Mouse (Mus musculus) intestine, embryonic 15.5 days (tissue): Measurements from ENCODE around the gene Cubn. TPM values are rescaled to one million over a fixed set of nuclear protein-coding genes. Genes with fewer than 3 reads are reported as not detected.

Experiments used
- ATAC-seq: fragments of 200-750 bp; cut with Nextera tagmentation; 2 replicates; pipeline ENCODE4 v1.8.0; 2017; ENCODE audit warnings: moderate TSS enrichment, moderate library complexity
- H3K27ac ChIP-seq: fragments of 300-500 bp; sonication (generic); 2 replicates; pipeline ENCODE4 v1.5.1; 2015; ENCODE audit warnings: mild to moderate bottlenecking, inconsistent platforms
- H3K27me3 ChIP-seq: fragments of 300-500 bp; sonication (generic); replicated peaks from 2 replicates; pipeline ENCODE4 v1.6.1; 2015; ENCODE audit warnings: inconsistent platforms
- H3K36me3 ChIP-seq: fragments of 300-500 bp; sonication (generic); 2 replicates; pipeline ENCODE4 v1.6.1; 2015; ENCODE audit warnings: inconsistent platforms
- H3K4me1 ChIP-seq: fragments of 300-500 bp; sonication (generic); replicated peaks from 2 replicates; pipeline ENCODE4 v1.6.1; 2015; ENCODE audit warnings: inconsistent platforms
- H3K4me2 ChIP-seq: fragments of 300-500 bp; sonication (generic); replicated peaks from 2 replicates; pipeline ENCODE4 v1.6.1; 2015; ENCODE audit warnings: mild to moderate bottlenecking, inconsistent platforms
- H3K4me3 ChIP-seq: fragments of 300-500 bp; sonication (generic); replicated peaks from 2 replicates; pipeline ENCODE4 v1.5.1; 2015; ENCODE audit warnings: inconsistent platforms
- H3K9ac ChIP-seq: fragments of 300-500 bp; sonication (generic); 2 replicates; pipeline ENCODE4 v1.6.1; 2015; ENCODE audit warnings: inconsistent platforms
- H3K9me3 ChIP-seq: fragments of 300-500 bp; sonication (generic); 2 replicates; pipeline ENCODE4 v1.6.1; 2016; ENCODE audit warnings: inconsistent platforms
- WGBS: fragments of 180-500 bp; shearing (Covaris S2); methylation state at CpG from one replicate; pipeline ENCODE4 v1.1.7; 2015; 5-methylcytosine and 5-hydroxymethylcytosine counted together
- polyA plus RNA-seq: library from polyadenylated mRNA; unstranded; fragments of >200 nt; fragmentation: Nextera tagmentation; extraction: Ambion mirVana; gene quantifications from 2 replicates; pipeline ENCODE4 v1.2.1, GENCODE M21; 2015

Cubn gene
- polyA plus RNA-seq, 1 experiment from 2014 or later, result 7.3 TPM

DNA sequence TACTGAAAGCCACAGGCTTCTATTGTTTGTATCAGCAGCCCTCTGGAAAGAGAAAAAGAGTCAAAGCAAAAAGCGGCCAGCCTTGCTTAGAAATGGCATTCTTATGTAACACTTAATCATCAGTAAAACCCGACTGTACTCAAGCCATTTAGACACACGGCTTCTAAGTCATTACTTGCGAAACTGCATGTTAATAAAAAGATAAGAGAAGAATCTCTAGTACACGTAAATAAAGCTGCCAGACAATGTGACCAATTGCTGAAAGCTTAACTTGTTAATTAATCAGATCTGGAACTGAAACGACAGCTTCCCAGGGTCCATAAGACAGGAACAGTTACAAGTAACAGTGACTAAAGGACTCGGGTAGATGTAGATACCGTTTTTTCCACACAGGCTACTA, 30.5 kb upstream of the Cubn start:
- no peak for ATAC-seq
- WGBS, result 24% methylated on average over 8 of the region's 8 CpGs
- Histone ChIP-seq H3K27ac (no peak overlapping the region), H3K36me3 (no peaks in the 10 kb centered on the region), H3K9me3 (no peaks in the 10 kb centered on the region), H3K9ac (no peak overlapping the region), H3K4me1 (no peaks in the 10 kb centered on the region), H3K4me2 (no peak overlapping the region), H3K4me3 (no peak overlapping the region), H3K27me3 (no peaks in the 10 kb centered on the region)

- WGBS, result 48% methylated on average over 4 of the region's 4 CpGs
- Histone ChIP-seq H3K4me3 (no peak overlapping the region), H3K9ac (no peak overlapping the region), H3K4me1 (no peaks in the 10 kb centered on the region; the same call in 1 of the 2 replicates), H3K27ac (no peak overlapping the region), H3K9me3 (no peaks in the 10 kb centered on the region), H3K36me3 (no peaks in the 10 kb centered on the region), H3K4me2 (no peak overlapping the region), H3K27me3 (no peaks in the 10 kb centered on the region)
- ATAC-seq, result peak; percentile 86
These were observed 23.3 kb upstream of the Cubn start for GRCm38 (mm10) chr2:13514949-13515348.

DNA sequence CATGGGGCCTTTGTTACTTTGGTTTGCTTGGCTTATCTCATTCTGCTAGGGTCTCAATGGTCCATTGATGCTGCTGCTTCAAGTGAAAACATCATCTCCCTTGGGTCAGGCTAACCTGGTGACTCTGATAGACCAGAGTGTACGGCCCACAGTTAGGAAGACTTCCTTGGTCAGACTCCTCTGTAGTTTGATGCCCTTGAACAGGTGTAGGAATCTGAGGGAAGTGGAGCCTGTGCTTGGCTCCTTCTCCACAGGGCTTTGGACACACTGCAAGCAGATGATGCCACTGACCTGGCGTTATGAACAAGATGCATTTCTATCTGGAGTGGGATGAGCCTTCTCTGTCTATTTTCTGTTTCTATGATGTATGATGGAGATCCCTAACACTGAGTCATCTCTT, 11.1 kb upstream of the Cubn start:
- Histone ChIP-seq H3K36me3 (no peaks in the 10 kb centered on the region), H3K4me1 (no peaks in the 10 kb centered on the region), H3K27ac (no peak overlapping the region), H3K9ac (no peak overlapping the region), H3K9me3 (no peaks in the 10 kb centered on the region), H3K27me3 (no peaks in the 10 kb centered on the region), H3K4me2 (no peak overlapping the region), H3K4me3 (no peak overlapping the region)
- no peak for ATAC-seq
- 82% methylated on average over 2 of the region's 2 CpGs for WGBS

DNA sequence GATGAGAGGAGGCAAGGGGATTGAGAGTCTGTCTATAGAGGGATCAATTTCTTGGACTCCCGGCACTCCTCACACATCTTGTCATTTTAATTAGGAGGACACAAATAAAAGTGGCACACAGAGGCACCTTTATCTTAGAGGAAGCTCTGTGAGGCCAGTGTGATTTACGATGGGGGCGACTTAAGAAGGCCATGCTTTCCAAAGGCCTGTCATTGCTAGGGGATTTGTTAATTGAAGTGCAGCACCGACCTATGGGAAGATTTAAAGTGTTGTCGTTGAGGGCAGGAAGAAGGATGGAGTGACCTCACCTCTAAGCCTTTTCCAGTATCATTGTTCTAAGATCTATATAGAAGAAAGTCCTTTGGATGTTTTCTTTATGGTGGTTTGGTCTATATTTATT, 9.9 kb upstream of the Cubn start:
- ATAC-seq, result no peak
- H3K9me3 ChIP-seq, result no peaks in the 10 kb centered on the region

DNA sequence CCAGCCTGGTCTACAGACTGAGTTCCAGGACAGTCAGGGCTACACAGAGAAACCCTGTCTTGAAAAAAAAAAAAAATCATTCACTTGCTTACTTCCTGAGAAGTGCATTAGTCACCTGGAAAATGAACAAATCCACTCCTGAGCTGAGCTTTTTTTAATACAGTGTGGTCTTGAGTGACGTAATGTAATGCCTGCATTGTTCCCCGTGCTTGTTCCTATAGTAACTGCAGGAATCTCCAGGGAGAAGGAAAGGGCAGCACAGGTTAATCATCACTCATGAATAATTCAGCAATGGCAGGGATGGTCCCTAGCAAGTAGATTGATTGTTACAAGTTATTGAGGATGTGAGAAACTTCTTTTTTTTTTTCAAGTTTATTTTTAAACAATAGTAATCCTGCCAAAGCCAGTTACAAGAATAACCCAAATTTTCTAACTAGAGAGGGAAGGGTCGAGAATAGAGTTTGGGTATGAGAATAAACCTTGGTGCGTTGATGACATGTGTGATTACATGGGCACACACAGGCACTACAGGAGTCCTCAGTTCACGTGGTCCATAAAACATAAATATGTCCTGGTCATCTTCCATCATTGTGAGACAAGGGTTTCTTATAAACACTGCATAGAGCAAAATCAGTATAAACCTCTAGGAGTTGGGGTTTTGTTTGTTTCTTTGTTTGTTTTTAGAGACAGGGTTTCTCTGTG, 8.8 kb upstream of the Cubn start:
- 66% methylated on average over 5 of the region's 5 CpGs for WGBS
- Histone ChIP-seq H3K36me3 (no peaks in the 10 kb centered on the region), H3K4me2 (no peak overlapping the region), H3K4me3 (no peak overlapping the region), H3K9me3 (no peaks in the 10 kb centered on the region), H3K9ac (no peak overlapping the region), H3K27ac (no peak overlapping the region), H3K4me1 (no peaks in the 10 kb centered on the region), H3K27me3 (no peaks in the 10 kb centered on the region)
- no peak for ATAC-seq

More for the DNA sequence above, 9.9 kb upstream of the Cubn start:
- H3K9ac ChIP-seq, result no peak overlapping the region
- WGBS, result 20% methylated on average over 5 of the region's 5 CpGs
- no peaks in the 10 kb centered on the region for H3K4me1 ChIP-seq
- no peaks in the 10 kb centered on the region for H3K36me3 ChIP-seq
- no peak overlapping the region for H3K4me2 ChIP-seq
- no peak overlapping the region for H3K4me3 ChIP-seq
- no peak overlapping the region for H3K27ac ChIP-seq
- no peaks in the 10 kb centered on the region for H3K27me3 ChIP-seq

GRCm38 (mm10) chr2:13499196-13499595, 7.6 kb upstream of the Cubn start:
- no peaks in the 10 kb centered on the region for H3K9me3 ChIP-seq
- H3K36me3 ChIP-seq, result no peaks in the 10 kb centered on the region
- no peak overlapping the region for H3K9ac ChIP-seq
- 0 out of 2 replicates have a peak, but pooled peaks have one; percentile 18 for ATAC-seq
- WGBS, result 80% methylated on average over 7 of the region's 7 CpGs
- no peak overlapping the region for H3K4me2 ChIP-seq
- no peaks in the 10 kb centered on the region for H3K27me3 ChIP-seq
- no peak overlapping the region for H3K27ac ChIP-seq
- H3K4me3 ChIP-seq, result no peak overlapping the region
- no peaks in the 10 kb centered on the region for H3K4me1 ChIP-seq

DNA sequence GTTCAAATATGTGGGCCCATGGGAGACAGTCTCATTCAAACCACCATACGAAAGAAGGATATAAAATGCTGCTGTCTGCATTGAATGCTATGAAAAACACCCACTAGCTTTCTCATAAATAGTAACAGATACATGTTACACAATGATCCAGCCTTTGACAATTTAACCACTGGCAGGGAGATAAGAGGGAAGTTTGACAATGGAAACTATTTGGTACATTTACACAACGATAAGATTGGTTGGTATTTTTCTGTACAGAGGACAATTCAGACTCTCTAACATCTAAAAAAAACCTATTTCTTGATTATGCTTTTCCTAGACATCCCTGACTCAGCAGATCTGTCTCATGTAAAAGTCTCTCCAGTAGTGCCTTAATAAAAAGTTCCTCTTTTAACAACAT, 4.5 kb upstream of the Cubn start:
- WGBS, result 64% methylated on average over 2 of the region's 2 CpGs
- no peaks in the 10 kb centered on the region for H3K9me3 ChIP-seq

DNA sequence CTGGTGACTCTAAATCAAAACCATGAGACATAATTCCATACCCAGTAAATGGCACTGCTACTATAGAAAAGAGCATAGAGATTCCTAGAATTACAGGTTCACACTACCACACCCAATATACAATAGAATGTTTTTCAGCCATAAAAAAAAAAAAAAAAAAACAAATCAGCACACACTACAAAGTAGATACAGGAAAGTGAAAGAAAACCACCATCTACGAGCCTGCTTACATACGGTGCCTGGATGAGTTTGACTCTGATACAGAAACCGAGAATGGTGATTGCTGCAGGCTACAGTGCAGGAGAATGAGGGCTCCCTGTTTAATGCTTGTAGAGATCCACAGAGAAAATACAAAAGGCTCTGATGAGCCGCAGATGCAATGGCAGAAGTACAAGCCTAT, 1.3 kb upstream of the Cubn start:
- no peak overlapping the region for H3K27ac ChIP-seq

More for the DNA sequence above, 4.5 kb upstream of the Cubn start:
- Histone ChIP-seq H3K4me3 (no peak overlapping the region), H3K27me3 (no peaks in the 10 kb centered on the region), H3K9ac (no peak overlapping the region), H3K36me3 (no peaks in the 10 kb centered on the region), H3K4me2 (no peak overlapping the region), H3K4me1 (no peaks in the 10 kb centered on the region), H3K27ac (no peak overlapping the region)
- no peak for ATAC-seq

GRCm38 (mm10) chr2:13490480-13490879, 1.1 kb downstream of the Cubn start:
- Histone ChIP-seq H3K9ac (no peak overlapping the region), H3K4me1 (0 out of 2 replicates have a peak, but pooled peaks cover 3% of the 10 kb centered on the region), H3K36me3 (no peaks in the 10 kb centered on the region), H3K27me3 (no peaks in the 10 kb centered on the region), H3K27ac (no peak overlapping the region), H3K9me3 (no peaks in the 10 kb centered on the region), H3K4me3 (peak overlapping the region; percentile 7), H3K4me2 (peak overlapping the region; percentile 38)
- 86% methylated on average over 2 of the region's 2 CpGs for WGBS
- ATAC-seq, result no peak

More for the DNA sequence above, 1.3 kb upstream of the Cubn start:
- Histone ChIP-seq H3K4me1 (no peaks in the 10 kb centered on the region), H3K36me3 (no peaks in the 10 kb centered on the region), H3K4me3 (no peak overlapping the region), H3K9me3 (no peaks in the 10 kb centered on the region), H3K9ac (no peak overlapping the region), H3K27me3 (no peaks in the 10 kb centered on the region), H3K4me2 (no peak overlapping the region)
- WGBS, result 67% methylated on average over 4 of the region's 4 CpGs
- no peak for ATAC-seq

- no peaks in the 10 kb centered on the region for H3K36me3 ChIP-seq
- no peak overlapping the region for H3K27ac ChIP-seq
- 0 out of 2 replicates have a peak, but pooled peaks cover 3% of the 10 kb centered on the region for H3K4me1 ChIP-seq
- no peaks in the 10 kb centered on the region for H3K9me3 ChIP-seq
- WGBS, result 71% methylated on average over 8 of the region's 8 CpGs
- no peak overlapping the region for H3K4me3 ChIP-seq
- H3K27me3 ChIP-seq, result no peaks in the 10 kb centered on the region
- no peak overlapping the region for H3K4me2 ChIP-seq
- no peak overlapping the region for H3K9ac ChIP-seq
- ATAC-seq, result no peak
These were observed 5.1 kb downstream of the Cubn start for GRCm38 (mm10) chr2:13486470-13486869.

DNA sequence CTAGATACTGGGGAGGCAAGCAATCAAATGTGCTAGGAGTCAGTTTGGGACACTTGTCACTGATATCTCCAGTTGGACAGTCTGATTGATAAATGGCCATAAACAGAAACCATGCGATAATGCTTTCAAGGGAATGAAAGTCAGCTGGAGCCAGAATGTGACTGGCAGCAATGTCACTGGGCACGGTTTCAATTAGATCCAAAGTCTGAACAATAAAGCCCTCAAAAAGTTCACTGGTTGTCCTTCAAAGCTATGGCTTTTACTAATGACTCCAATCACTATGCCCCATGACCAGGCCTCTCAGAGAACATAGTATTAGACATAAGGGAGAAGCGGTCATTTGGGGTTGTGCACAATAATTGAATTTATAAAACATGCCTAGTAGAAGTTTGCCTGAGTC, 7.0 kb downstream of the Cubn start:
- Histone ChIP-seq H3K36me3 (no peaks in the 10 kb centered on the region), H3K27me3 (no peaks in the 10 kb centered on the region), H3K9me3 (no peaks in the 10 kb centered on the region), H3K27ac (no peak overlapping the region), H3K4me3 (no peak overlapping the region), H3K4me2 (no peak overlapping the region), H3K9ac (no peak overlapping the region), H3K4me1 (0 out of 2 replicates have a peak, but pooled peaks cover 6% of the 10 kb centered on the region)
- 62% methylated on average over 3 of the region's 3 CpGs for WGBS
- peak; percentile 73 for ATAC-seq

DNA sequence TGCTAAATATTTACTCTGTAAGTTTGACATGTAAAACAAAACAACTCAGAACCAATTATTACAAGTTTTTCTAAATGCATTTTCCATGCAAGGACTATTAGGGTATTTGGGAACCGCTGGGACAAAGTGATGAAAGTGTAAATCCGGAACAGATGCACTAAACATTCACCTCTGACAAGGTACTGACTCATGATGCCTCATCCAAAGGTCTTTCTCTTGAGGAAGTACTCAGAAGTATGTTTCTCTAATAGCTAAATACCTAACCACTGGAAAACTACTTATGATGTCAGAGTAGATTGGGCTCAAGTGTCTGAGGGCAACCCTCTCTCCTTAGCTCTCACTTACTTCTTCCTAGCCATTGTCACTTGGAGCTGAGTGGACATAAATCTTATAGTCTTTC, 10.9 kb downstream of the Cubn start:
- no peaks in the 10 kb centered on the region for H3K36me3 ChIP-seq
- H3K4me3 ChIP-seq, result no peak overlapping the region
- WGBS, result 82% methylated on average over 2 of the region's 2 CpGs
- H3K4me1 ChIP-seq, result 0 out of 2 replicates have a peak, but pooled peaks cover 7% of the 10 kb centered on the region
- H3K9me3 ChIP-seq, result no peaks in the 10 kb centered on the region
- no peak overlapping the region for H3K27ac ChIP-seq
- no peak for ATAC-seq
- H3K4me2 ChIP-seq, result no peak overlapping the region
- no peaks in the 10 kb centered on the region for H3K27me3 ChIP-seq
- H3K9ac ChIP-seq, result no peak overlapping the region

GRCm38 (mm10) chr2:13479165-13479564, 12.4 kb downstream of the Cubn start:
- no peak overlapping the region for H3K4me3 ChIP-seq
- no peak overlapping the region for H3K27ac ChIP-seq

More at GRCm38 (mm10) chr2:13479165-13479564, 12.4 kb downstream of the Cubn start:
- Histone ChIP-seq H3K4me2 (no peak overlapping the region), H3K27me3 (no peaks in the 10 kb centered on the region), H3K4me1 (0 out of 2 replicates have a peak, but pooled peaks cover 7% of the 10 kb centered on the region), H3K9me3 (no peaks in the 10 kb centered on the region), H3K36me3 (no peaks in the 10 kb centered on the region), H3K9ac (no peak overlapping the region)
- ATAC-seq, result peak; percentile 92
- 52% methylated on average over 7 of the region's 7 CpGs for WGBS
